20 mouse cellular contexts compared by ENCODE assay signal in genomic region chr16:33015986-33016385, GRCm38 (mm10).
"Had no signal": no experiment of that assay in that cellular context is flagged by ENCODE, and none has a peak within 500 bp of the region (broad histone marks: within the 10 kb centered on the region; RNA-seq: fewer than 3 reads in every experiment).

No protein-coding gene starts in this region.

- H3K9me3 ChIP-seq: megakaryocyte, embryonic 14.5 days; midbrain, embryonic 10.5 days; midbrain, embryonic 12.5 days; neural tube, embryonic 13.5 days; neural tube, embryonic 15.5 days; stomach, embryonic 15.5 days had no signal

- H3K4me3 ChIP-seq: megakaryocyte, embryonic 14.5 days; midbrain, embryonic 10.5 days; midbrain, embryonic 12.5 days; myocyte; neural tube, embryonic 13.5 days; neural tube, embryonic 15.5 days; stomach, embryonic 15.5 days had no signal

- H3K27me3 ChIP-seq: megakaryocyte, embryonic 14.5 days; midbrain, embryonic 12.5 days; neural tube, embryonic 13.5 days; neural tube, embryonic 15.5 days; stomach, embryonic 15.5 days had no signal

- ATAC-seq: midbrain, embryonic 16.5 days had no signal

- H3K27ac ChIP-seq: liver, embryonic 14.5 days; midbrain, embryonic 10.5 days; midbrain, embryonic 12.5 days; neural tube, embryonic 13.5 days; neural tube, embryonic 15.5 days; stomach, embryonic 15.5 days; stomach, postnatal 0 days had no signal

- DNase-seq: lung, adult 18-20 months; lung, postnatal 10 days; lung, postnatal 4 days; midbrain, embryonic 14.5 days; retina, postnatal 1 day; right cerebral cortex, adult 18-20 months; right cerebral cortex, postnatal 14 days; thymus, adult 2 months; thymus, postnatal 25 days; thymus, postnatal 4 days had no signal

- H3K9ac ChIP-seq: liver, embryonic 14.5 days; midbrain, embryonic 12.5 days; neural tube, embryonic 13.5 days; neural tube, embryonic 15.5 days; stomach, embryonic 15.5 days had no signal

- H3K4me2 ChIP-seq: midbrain, embryonic 12.5 days; neural tube, embryonic 13.5 days; neural tube, embryonic 15.5 days; stomach, embryonic 15.5 days had no signal

- H3K4me1 ChIP-seq: midbrain, embryonic 12.5 days; neural tube, embryonic 13.5 days; neural tube, embryonic 15.5 days had no signal
